Mouse (Mus musculus): Measurements from ENCODE around the gene Tlk2. TPM values are rescaled to one million over a fixed set of nuclear protein-coding genes. Genes with fewer than 3 reads are reported as not detected.

Tlk2 gene
- polyA plus RNA-seq, 1 experiment from 2014 or later, result 5.5 TPM

GRCm38 (mm10) chr11:105311291-105311975 lies 132.8 kb downstream of the Tlk2 start:
- no peaks in the 10 kb centered on the region for H3K27me3 ChIP-seq (ENCODE audit: control insufficient read depth, insufficient read depth, low read depth, low read length)
- ATAC-seq (ENCODE audit: low read depth), result 0 out of 2 replicates have a peak, but pooled peaks have one; percentile 9
- 21% methylated on average over 24 of the region's 24 CpGs for WGBS (ENCODE audit: insufficient replicate concordance)
- H3K4me3 ChIP-seq (ENCODE audit: low read depth, low read length), result no peak overlapping the region
- no peak overlapping the region; the same call in 1 of the 2 replicates for H3K4me2 ChIP-seq (ENCODE audit: low read depth, low read length)
- H3K27ac ChIP-seq (ENCODE audit: low read length), result no peak overlapping the region
- H3K9me3 ChIP-seq (replicated peaks; ENCODE audit: control insufficient read depth, low read length), result no peaks in the 10 kb centered on the region
- H3K4me1 ChIP-seq (ENCODE audit: control insufficient read depth, low read depth, low read length), result no peaks in the 10 kb centered on the region
- no peak overlapping the region for H3K9ac ChIP-seq (ENCODE audit: low read depth, low read length)
- H3K36me3 ChIP-seq (ENCODE audit: control insufficient read depth, insufficient read depth), result no peaks in the 10 kb centered on the region

- H3K4me1 ChIP-seq (ENCODE audit: control insufficient read depth, low read depth, low read length), result no peaks in the 10 kb centered on the region
- H3K4me2 ChIP-seq (ENCODE audit: low read depth, low read length), result no peak overlapping the region
- ATAC-seq (ENCODE audit: low read depth), result no peak
- H3K36me3 ChIP-seq (ENCODE audit: control insufficient read depth, insufficient read depth), result no peaks in the 10 kb centered on the region
- H3K9me3 ChIP-seq (replicated peaks; ENCODE audit: control insufficient read depth, low read length), result no peaks in the 10 kb centered on the region
- WGBS (ENCODE audit: insufficient replicate concordance), result 62% methylated on average over 12 of the region's 12 CpGs
- H3K4me3 ChIP-seq (ENCODE audit: low read depth, low read length), result no peak overlapping the region
- no peak overlapping the region for H3K9ac ChIP-seq (ENCODE audit: low read depth, low read length)
- no peaks in the 10 kb centered on the region for H3K27me3 ChIP-seq (ENCODE audit: control insufficient read depth, insufficient read depth, low read depth, low read length)
- no peak overlapping the region for H3K27ac ChIP-seq (ENCODE audit: low read length)
Measured at GRCm38 (mm10) chr11:105312311-105312942, 133.8 kb downstream of the Tlk2 start.

GRCm38 (mm10) chr11:105312972-105313632 lies 134.5 kb downstream of the Tlk2 start:
- H3K4me1 ChIP-seq (ENCODE audit: control insufficient read depth, low read depth, low read length), result no peaks in the 10 kb centered on the region
- WGBS (ENCODE audit: insufficient replicate concordance), result 33% methylated on average over 10 of the region's 10 CpGs
- H3K9me3 ChIP-seq (replicated peaks; ENCODE audit: control insufficient read depth, low read length), result no peaks in the 10 kb centered on the region
- ATAC-seq (ENCODE audit: low read depth), result no peak
- H3K4me3 ChIP-seq (ENCODE audit: low read depth, low read length), result no peak overlapping the region
- H3K36me3 ChIP-seq (ENCODE audit: control insufficient read depth, insufficient read depth), result no peaks in the 10 kb centered on the region
- H3K9ac ChIP-seq (ENCODE audit: low read depth, low read length), result no peak overlapping the region
- no peaks in the 10 kb centered on the region for H3K27me3 ChIP-seq (ENCODE audit: control insufficient read depth, insufficient read depth, low read depth, low read length)
- no peak overlapping the region for H3K27ac ChIP-seq (ENCODE audit: low read length)
- no peak overlapping the region for H3K4me2 ChIP-seq (ENCODE audit: low read depth, low read length)

GRCm38 (mm10) chr11:105313633-105314014 lies 135.0 kb downstream of the Tlk2 start:
- Histone ChIP-seq H3K27ac (ENCODE audit: low read length) (no peak overlapping the region), H3K4me1 (ENCODE audit: control insufficient read depth, low read depth, low read length) (no peaks in the 10 kb centered on the region), H3K9ac (ENCODE audit: low read depth, low read length) (no peak overlapping the region), H3K4me3 (ENCODE audit: low read depth, low read length) (no peak overlapping the region), H3K9me3 (replicated peaks; ENCODE audit: control insufficient read depth, low read length) (no peaks in the 10 kb centered on the region), H3K36me3 (ENCODE audit: control insufficient read depth, insufficient read depth) (no peaks in the 10 kb centered on the region), H3K4me2 (ENCODE audit: low read depth, low read length) (no peak overlapping the region), H3K27me3 (ENCODE audit: control insufficient read depth, insufficient read depth, low read depth, low read length) (no peaks in the 10 kb centered on the region)
- 50% methylated on average over 8 of the region's 8 CpGs for WGBS (ENCODE audit: insufficient replicate concordance)
- ATAC-seq (ENCODE audit: low read depth), result no peak

GRCm38 (mm10) chr11:105315296-105315695 lies 136.7 kb downstream of the Tlk2 start:
- Histone ChIP-seq H3K36me3 (ENCODE audit: control insufficient read depth, insufficient read depth) (no peaks in the 10 kb centered on the region), H3K4me2 (ENCODE audit: low read depth, low read length) (no peak overlapping the region), H3K9me3 (replicated peaks; ENCODE audit: control insufficient read depth, low read length) (no peaks in the 10 kb centered on the region), H3K4me1 (ENCODE audit: control insufficient read depth, low read depth, low read length) (no peaks in the 10 kb centered on the region), H3K4me3 (ENCODE audit: low read depth, low read length) (no peak overlapping the region), H3K27me3 (ENCODE audit: control insufficient read depth, insufficient read depth, low read depth, low read length) (no peaks in the 10 kb centered on the region), H3K27ac (ENCODE audit: low read length) (no peak overlapping the region), H3K9ac (ENCODE audit: low read depth, low read length) (no peak overlapping the region)
- WGBS (ENCODE audit: insufficient replicate concordance), result 69% methylated on average over 8 of the region's 8 CpGs
- ATAC-seq (ENCODE audit: low read depth), result no peak

GRCm38 (mm10) chr11:105316121-105316520 lies 137.5 kb downstream of the Tlk2 start:
- ATAC-seq (ENCODE audit: low read depth), result no peak
- no peak overlapping the region for H3K27ac ChIP-seq (ENCODE audit: low read length)
- H3K4me1 ChIP-seq (ENCODE audit: control insufficient read depth, low read depth, low read length), result no peaks in the 10 kb centered on the region
- H3K9ac ChIP-seq (ENCODE audit: low read depth, low read length), result no peak overlapping the region
- no peaks in the 10 kb centered on the region for H3K9me3 ChIP-seq (replicated peaks; ENCODE audit: control insufficient read depth, low read length)
- H3K4me2 ChIP-seq (ENCODE audit: low read depth, low read length), result no peak overlapping the region
- no peaks in the 10 kb centered on the region for H3K27me3 ChIP-seq (ENCODE audit: control insufficient read depth, insufficient read depth, low read depth, low read length)
- 75% methylated on average over 4 of the region's 4 CpGs for WGBS (ENCODE audit: insufficient replicate concordance)
- H3K4me3 ChIP-seq (ENCODE audit: low read depth, low read length), result no peak overlapping the region
- H3K36me3 ChIP-seq (ENCODE audit: control insufficient read depth, insufficient read depth), result no peaks in the 10 kb centered on the region

- Histone ChIP-seq H3K9ac (ENCODE audit: low read depth, low read length) (no peak overlapping the region), H3K4me3 (ENCODE audit: low read depth, low read length) (no peak overlapping the region), H3K36me3 (ENCODE audit: control insufficient read depth, insufficient read depth) (no peaks in the 10 kb centered on the region), H3K27ac (ENCODE audit: low read length) (no peak overlapping the region), H3K27me3 (ENCODE audit: control insufficient read depth, insufficient read depth, low read depth, low read length) (no peaks in the 10 kb centered on the region), H3K4me2 (ENCODE audit: low read depth, low read length) (no peak overlapping the region), H3K4me1 (ENCODE audit: control insufficient read depth, low read depth, low read length) (no peaks in the 10 kb centered on the region), H3K9me3 (replicated peaks; ENCODE audit: control insufficient read depth, low read length) (no peaks in the 10 kb centered on the region)
- 68% methylated on average over 6 of the region's 6 CpGs for WGBS (ENCODE audit: insufficient replicate concordance)
- no peak for ATAC-seq (ENCODE audit: low read depth)
Measured at GRCm38 (mm10) chr11:105317769-105318168, 139.2 kb downstream of the Tlk2 start.

GRCm38 (mm10) chr11:105321090-105321489 lies 142.5 kb downstream of the Tlk2 start:
- ATAC-seq (ENCODE audit: low read depth), result no peak
- Histone ChIP-seq H3K4me2 (ENCODE audit: low read depth, low read length) (no peak overlapping the region), H3K9me3 (replicated peaks; ENCODE audit: control insufficient read depth, low read length) (no peaks in the 10 kb centered on the region), H3K36me3 (ENCODE audit: control insufficient read depth, insufficient read depth) (no peaks in the 10 kb centered on the region), H3K4me1 (ENCODE audit: control insufficient read depth, low read depth, low read length) (no peaks in the 10 kb centered on the region), H3K9ac (ENCODE audit: low read depth, low read length) (no peak overlapping the region), H3K27ac (ENCODE audit: low read length) (no peak overlapping the region), H3K27me3 (ENCODE audit: control insufficient read depth, insufficient read depth, low read depth, low read length) (no peaks in the 10 kb centered on the region), H3K4me3 (ENCODE audit: low read depth, low read length) (no peak overlapping the region)
- WGBS (ENCODE audit: insufficient replicate concordance), result 36% methylated on average over 2 of the region's 2 CpGs

GRCm38 (mm10) chr11:105323530-105323929 lies 144.9 kb downstream of the Tlk2 start:
- no peak for ATAC-seq (ENCODE audit: low read depth)
- Histone ChIP-seq H3K4me1 (ENCODE audit: control insufficient read depth, low read depth, low read length) (no peaks in the 10 kb centered on the region), H3K9ac (ENCODE audit: low read depth, low read length) (no peak overlapping the region), H3K4me3 (ENCODE audit: low read depth, low read length) (no peak overlapping the region), H3K36me3 (ENCODE audit: control insufficient read depth, insufficient read depth) (no peaks in the 10 kb centered on the region), H3K4me2 (ENCODE audit: low read depth, low read length) (no peak overlapping the region), H3K27ac (ENCODE audit: low read length) (no peak overlapping the region), H3K9me3 (replicated peaks; ENCODE audit: control insufficient read depth, low read length) (no peaks in the 10 kb centered on the region), H3K27me3 (ENCODE audit: control insufficient read depth, insufficient read depth, low read depth, low read length) (no peaks in the 10 kb centered on the region)
- WGBS (ENCODE audit: insufficient replicate concordance), result 75% methylated on average over 5 of the region's 5 CpGs

All from liver, embryonic 16.5 days (tissue).